Mouse (Mus musculus) MEL (cell line): ENCODE data around the gene Pou2f2. TPM values are rescaled to one million over a fixed set of nuclear protein-coding genes. Genes with fewer than 3 reads are reported as not detected.

Source experiments
- DNase-seq: peaks from one replicate; pipeline ENCODE4 v3.0.0; 2011; ENCODE audit warnings: low read depth, low spot score
- H3K27ac ChIP-seq: 2 replicates; pipeline ENCODE4 v1.5.1; 2012; ENCODE audit warnings: low read depth, mild to moderate bottlenecking, control low read depth, low read length, moderate library complexity; ENCODE audit not compliant: control insufficient read depth
- H3K27me3 ChIP-seq, 2 experiments: fragments of 150-350 bp in 1 of 2; sonication (generic) in 1 of 2; 2 replicates each; pipeline ENCODE4 v1.6.1; 2012; ENCODE audit warnings: low read length in 2 of 2, mild to moderate bottlenecking in 2 of 2, improper control_type of control experiment in 1 of 2, moderate library complexity in 1 of 2; ENCODE audit not compliant: insufficient read depth in 2 of 2, control insufficient read depth in 1 of 2
- H3K36me3 ChIP-seq, 2 experiments: 2 replicates each; pipeline ENCODE4 v1.6.1; 2012 to 2014; ENCODE audit warnings: low read length in 2 of 2, improper control_type of control experiment in 1 of 2, inconsistent platforms in 1 of 2, mild to moderate bottlenecking in 1 of 2; ENCODE audit not compliant: insufficient read depth in 2 of 2, control insufficient read depth in 1 of 2
- H3K4me1 ChIP-seq, 2 experiments: fragments of 150-350 bp in 1 of 2; sonication (generic) in 1 of 2; 2 replicates each; pipeline ENCODE4 v1.6.1; 2012; ENCODE audit warnings: low read length in 2 of 2, improper control_type of control experiment in 1 of 2, mild to moderate bottlenecking in 1 of 2; ENCODE audit not compliant: insufficient read depth in 2 of 2, control insufficient read depth in 1 of 2
- H3K4me3 ChIP-seq, 2 experiments: fragments of 150-350 bp in 1 of 2; sonication (generic) in 1 of 2; 2 replicates each; pipeline ENCODE4 v1.5.1; 2012; ENCODE audit warnings: low read depth in 2 of 2, low read length in 2 of 2, mild to moderate bottlenecking in 2 of 2, moderate library complexity in 2 of 2, control low read depth in 1 of 2, improper control_type of control experiment in 1 of 2; ENCODE audit not compliant: control insufficient read depth in 1 of 2, insufficient read depth in 1 of 2
- H3K79me2 ChIP-seq: 2 replicates; pipeline ENCODE4 v1.6.1; 2012; ENCODE audit warnings: mild to moderate bottlenecking, low read length, moderate library complexity; ENCODE audit not compliant: control insufficient read depth, poor library complexity, insufficient read depth
- H3K9ac ChIP-seq: 2 replicates; pipeline ENCODE4 v1.6.1; 2012; ENCODE audit warnings: low read depth, mild to moderate bottlenecking, control low read depth, low read length, moderate library complexity; ENCODE audit not compliant: control insufficient read depth, poor library complexity, severe bottlenecking
- H3K9me3 ChIP-seq: fragments of 150-350 bp; sonication (generic); replicated peaks from 2 replicates; pipeline ENCODE4 v1.6.1; 2012; ENCODE audit warnings: mild to moderate bottlenecking, low read length, improper control_type of control experiment, moderate library complexity; ENCODE audit not compliant: insufficient read depth
- BHLHE40 ChIP-seq: IDR thresholded peaks from 2 replicates; pipeline ENCODE4 v1.6.1; 2012; ENCODE audit warnings: low read depth, mild to moderate bottlenecking, inconsistent platforms, low read length, improper control_type of control experiment, borderline replicate concordance
- CHD2 ChIP-seq: IDR thresholded peaks from 2 replicates; pipeline ENCODE4 v1.6.1; 2011; ENCODE audit warnings: low read length, improper control_type of control experiment
- CTCF ChIP-seq, 3 experiments: IDR thresholded peaks in 2 of 3; conservative IDR thresholded peaks in 1 of 3; 2 replicates each; pipeline ENCODE4 v1.5.1; 2011 to 2012; ENCODE audit warnings: low read length in 3 of 3, low read depth in 2 of 3, mild to moderate bottlenecking in 2 of 3, improper control_type of control experiment in 1 of 3, inconsistent platforms in 1 of 3, mixed read lengths in 1 of 3, moderate library complexity in 1 of 3; ENCODE audit not compliant: control insufficient read depth in 1 of 3, insufficient read depth in 1 of 3, poor library complexity in 1 of 3, severe bottlenecking in 1 of 3
- EP300 ChIP-seq, 2 experiments: IDR thresholded peaks; 2 replicates each; pipeline ENCODE4 v1.6.1; 2011; ENCODE audit warnings: improper control_type of control experiment in 2 of 2, low read length in 2 of 2, low read depth in 1 of 2, mild to moderate bottlenecking in 1 of 2
- ETS1 ChIP-seq: IDR thresholded peaks from 2 replicates; pipeline ENCODE4 v1.6.1; 2012; ENCODE audit warnings: low read depth, mild to moderate bottlenecking, inconsistent platforms, low read length, improper control_type of control experiment, moderate library complexity
- GATA1 ChIP-seq: IDR thresholded peaks from 2 replicates; pipeline ENCODE4 v1.6.1; 2011; ENCODE audit warnings: low read depth, low read length, improper control_type of control experiment
- HCFC1 ChIP-seq: IDR thresholded peaks from 2 replicates; pipeline ENCODE4 v1.6.1; 2012; ENCODE audit warnings: low read depth, mild to moderate bottlenecking, inconsistent platforms, low read length, improper control_type of control experiment, moderate library complexity
- MAX ChIP-seq: IDR thresholded peaks from 2 replicates; pipeline ENCODE4 v1.6.1; 2011; ENCODE audit warnings: low read length, improper control_type of control experiment
- MAZ ChIP-seq: IDR thresholded peaks from 2 replicates; pipeline ENCODE4 v1.6.1; 2012; ENCODE audit warnings: low read depth, mild to moderate bottlenecking, inconsistent platforms, low read length, improper control_type of control experiment
- MEF2A ChIP-seq: IDR thresholded peaks from 2 replicates; pipeline ENCODE4 v1.6.1; 2014; ENCODE audit warnings: low read depth, mild to moderate bottlenecking, inconsistent platforms, low read length, improper control_type of control experiment; ENCODE audit not compliant: poor library complexity, insufficient replicate concordance, severe bottlenecking; ENCODE audit errors: extremely low read depth
- MXI1 ChIP-seq: IDR thresholded peaks from 2 replicates; pipeline ENCODE4 v1.6.1; 2011; ENCODE audit warnings: mild to moderate bottlenecking, low read depth, low read length, improper control_type of control experiment
- MYB ChIP-seq: IDR thresholded peaks from 2 replicates; pipeline ENCODE4 v1.6.1; 2011; ENCODE audit warnings: mild to moderate bottlenecking, low read depth, low read length, improper control_type of control experiment
- MYC ChIP-seq: IDR thresholded peaks from 2 replicates; pipeline ENCODE4 v1.6.1; 2011; ENCODE audit warnings: low read depth, mild to moderate bottlenecking, low read length, improper control_type of control experiment, moderate library complexity
- NELFE ChIP-seq: IDR thresholded peaks from 2 replicates; pipeline ENCODE4 v1.6.1; 2011; ENCODE audit warnings: low read depth, low read length, improper control_type of control experiment
- NRF1 ChIP-seq: IDR thresholded peaks from 2 replicates; pipeline ENCODE4 v1.6.1; 2014; ENCODE audit warnings: low read depth, mild to moderate bottlenecking, inconsistent platforms, low read length, improper control_type of control experiment, moderate library complexity; ENCODE audit not compliant: poor library complexity, insufficient read depth, severe bottlenecking
- POLR2AphosphoS5 ChIP-seq: IDR thresholded peaks from 2 replicates; pipeline ENCODE4 v1.6.1; 2012; ENCODE audit warnings: low read depth, borderline replicate concordance, mild to moderate bottlenecking, inconsistent platforms, low read length, moderate library complexity, mixed read lengths
- RAD21 ChIP-seq: IDR thresholded peaks from 2 replicates; pipeline ENCODE4 v1.6.1; 2011; ENCODE audit warnings: mild to moderate bottlenecking, low read depth, low read length, improper control_type of control experiment
- RCOR1 ChIP-seq: IDR thresholded peaks from 2 replicates; pipeline ENCODE4 v1.6.1; 2012; ENCODE audit warnings: low read depth, mild to moderate bottlenecking, inconsistent platforms, low read length, improper control_type of control experiment
- SIN3A ChIP-seq: IDR thresholded peaks from 2 replicates; pipeline ENCODE4 v1.6.1; 2012; ENCODE audit warnings: low read length, improper control_type of control experiment, inconsistent platforms
- USF2 ChIP-seq, 2 experiments: IDR thresholded peaks; 2 replicates each; pipeline ENCODE4 v1.6.1; 2011 to 2012; ENCODE audit warnings: improper control_type of control experiment in 2 of 2, low read length in 2 of 2, borderline replicate concordance in 1 of 2, inconsistent platforms in 1 of 2, low read depth in 1 of 2, mild to moderate bottlenecking in 1 of 2; ENCODE audit not compliant: insufficient read depth in 1 of 2
- ZC3H11A ChIP-seq: IDR thresholded peaks from 2 replicates; pipeline ENCODE4 v1.6.1; 2012; ENCODE audit warnings: low read depth, mild to moderate bottlenecking, inconsistent platforms, low read length, improper control_type of control experiment
- ZKSCAN1 ChIP-seq: IDR thresholded peaks from 2 replicates; pipeline ENCODE4 v1.6.1; 2012; ENCODE audit warnings: low read depth, mild to moderate bottlenecking, inconsistent platforms, low read length, improper control_type of control experiment, moderate library complexity
- ZMIZ1 ChIP-seq: IDR thresholded peaks from 2 replicates; pipeline ENCODE4 v1.6.1; 2012; ENCODE audit warnings: low read depth, mild to moderate bottlenecking, inconsistent platforms, low read length, improper control_type of control experiment, moderate library complexity
- polyA plus RNA-seq, 2 experiments: library from polyadenylated mRNA; stranded (reverse) in 1 of 2; unstranded in 1 of 2; fragments of >175 nt in 1 of 2; fragments of >200 nt in 1 of 2; gene quantifications; 2 replicates each; pipeline versions ENCODE4 v1.2.1 to v1.2.4; 2012; ENCODE audit warnings: low replicate concordance in 2 of 2, low read depth in 1 of 2; ENCODE audit not compliant: insufficient read length in 2 of 2, insufficient read depth in 1 of 2, missing spikeins in 1 of 2
- total RNA-seq: library from RNA; depleted of rRNA; stranded (reverse); fragments of 300-350 nt; gene quantifications from 2 replicates; pipeline ENCODE4 v1.2.3, GENCODE M21; 2012

The Pou2f2 gene
- total and polyA plus RNA-seq, 3 experiments = 0.73 to 6.4 TPM; not detected in 1

DNA sequence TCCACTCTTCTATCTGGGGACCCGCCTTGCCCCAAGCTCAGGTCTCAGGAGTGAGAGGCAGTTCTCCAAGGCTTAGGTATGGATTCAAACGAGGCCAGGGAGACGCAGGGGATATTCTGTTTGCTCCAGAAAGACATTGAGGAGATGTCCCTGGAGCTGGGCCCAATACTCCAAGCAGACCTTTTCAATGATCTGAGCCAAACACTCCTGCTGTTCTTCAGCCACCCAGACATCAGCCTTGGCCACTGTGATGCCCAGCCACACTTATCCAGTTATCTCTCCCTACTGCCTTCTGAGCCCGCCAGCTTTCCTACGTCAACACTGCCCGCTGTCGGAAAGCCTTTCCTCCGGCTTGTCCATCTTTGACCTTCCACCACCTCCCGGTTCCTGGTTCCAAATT lies 69.2 kb downstream of the Pou2f2 start:
- H3K4me3 ChIP-seq = no peak overlapping the region
- no peak for DNase-seq
- H3K27ac ChIP-seq = no peak overlapping the region
- no peaks in the 10 kb centered on the region for H3K9me3 ChIP-seq
- H3K36me3 ChIP-seq = no peaks in the 10 kb centered on the region
- H3K27me3 ChIP-seq = no peaks in the 10 kb centered on the region
- no peaks in the 10 kb centered on the region for H3K79me2 ChIP-seq
- no peaks in the 10 kb centered on the region for H3K4me1 ChIP-seq
- no peak for TF ChIP-seq MEF2A
- no peak for TF ChIP-seq MAX
- H3K9ac ChIP-seq = no peak overlapping the region

DNA sequence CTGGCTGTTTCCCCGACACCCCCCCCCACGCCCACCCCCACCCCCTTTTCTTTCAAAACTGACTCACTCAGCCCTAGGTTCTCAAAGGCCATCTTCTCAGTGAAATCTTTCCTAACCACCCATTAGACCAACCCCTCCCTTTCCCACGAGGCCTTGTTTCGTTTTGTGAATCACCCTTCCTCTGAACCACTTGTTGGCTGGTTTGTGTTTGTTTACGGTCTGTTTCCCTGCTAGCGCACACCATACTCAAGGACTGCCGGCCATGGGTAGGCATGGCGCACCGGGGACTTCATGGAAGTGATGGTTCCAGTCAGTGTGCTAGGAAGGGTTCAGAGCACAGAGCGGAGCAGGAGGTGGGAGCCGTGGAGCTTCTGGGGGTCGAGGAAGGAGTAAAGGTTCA lies 70.2 kb downstream of the Pou2f2 start:
- Histone ChIP-seq H3K79me2 (no peaks in the 10 kb centered on the region), H3K27ac (no peak overlapping the region), H3K4me1 (no peaks in the 10 kb centered on the region), H3K36me3 (no peaks in the 10 kb centered on the region), H3K4me3 (no peak overlapping the region), H3K27me3 (no peaks in the 10 kb centered on the region), H3K9me3 (no peaks in the 10 kb centered on the region), H3K9ac (no peak overlapping the region)
- TF ChIP-seq GATA1 (no peak), HCFC1 (no peak), ZMIZ1 (no peak)
- no peak for DNase-seq

- Histone ChIP-seq H3K9ac (no peak overlapping the region), H3K27me3 (no peaks in the 10 kb centered on the region), H3K36me3 (no peaks in the 10 kb centered on the region), H3K79me2 (no peaks in the 10 kb centered on the region), H3K9me3 (no peaks in the 10 kb centered on the region), H3K4me1 (no peaks in the 10 kb centered on the region), H3K27ac (no peak overlapping the region), H3K4me3 (no peak overlapping the region)
- TF ChIP-seq RCOR1 (no peak), NELFE (no peak), CTCF (IDR thresholded peaks at IDR 0.05 in 2 of 3, conservative IDR thresholded peaks at IDR 0.05 in 1 of 3; ENCODE audit: control insufficient read depth in 1 of 3, insufficient read depth in 1 of 3, low read depth in 2 of 3, low read length in 3 of 3, poor library complexity in 1 of 3, severe bottlenecking in 1 of 3) (no peak), ZMIZ1 (no peak), POLR2AphosphoS5 (no peak), RAD21 (no peak), ZC3H11A (no peak), MYC (no peak), USF2 (IDR thresholded peaks at IDR 0.05; ENCODE audit: borderline replicate concordance in 1 of 2, insufficient read depth in 1 of 2, low read depth in 1 of 2, low read length in 2 of 2) (no peak), MAZ (no peak), ETS1 (no peak), ZKSCAN1 (no peak), EP300 (IDR thresholded peaks at IDR 0.05; ENCODE audit: low read depth in 1 of 2, low read length in 2 of 2) (no peak), MYB (no peak), SIN3A (no peak), BHLHE40 (no peak), NRF1 (no peak), CHD2 (no peak), MXI1 (no peak)
- no peak for DNase-seq
Measured at GRCm38 (mm10) chr7:25106790-25107502, 72.6 kb downstream of the Pou2f2 start.
